Mouse (Mus musculus) limb, embryonic 14.5 days (tissue): Measurements from ENCODE around the gene Rpl35. TPM values are rescaled to one million over a fixed set of nuclear protein-coding genes. Genes with fewer than 3 reads are reported as not detected.

Experiments
- ATAC-seq: fragments of 200-750 bp; cut with Nextera tagmentation; 2 replicates; pipeline ENCODE4 v1.8.0; 2017; ENCODE audit warnings: low read depth, moderate number of reproducible peaks, moderate TSS enrichment; ENCODE audit not compliant: low FRiP score
- DNase-seq: peaks from one replicate; pipeline ENCODE4 v3.0.0-alpha.2; 2015; ENCODE audit warnings: low spot score
- H3K27ac ChIP-seq: fragments of 300-500 bp; sonication (generic); replicated peaks from 2 replicates; pipeline ENCODE4 v1.5.1; 2014; ENCODE audit warnings: low read depth, mild to moderate bottlenecking, low read length, moderate library complexity, mixed read lengths
- H3K27me3 ChIP-seq: fragments of 300-500 bp; sonication (generic); 2 replicates; pipeline ENCODE4 v1.6.1; 2014; ENCODE audit warnings: low read length, mixed read lengths; ENCODE audit not compliant: control insufficient read depth, insufficient read depth
- H3K36me3 ChIP-seq: fragments of 300-500 bp; sonication (generic); 2 replicates; pipeline ENCODE4 v1.6.1; 2014; ENCODE audit warnings: mild to moderate bottlenecking, low read length, moderate library complexity, mixed read lengths; ENCODE audit not compliant: control insufficient read depth, insufficient read depth
- H3K4me1 ChIP-seq: fragments of 300-500 bp; sonication (generic); 2 replicates; pipeline ENCODE4 v1.6.1; 2014; ENCODE audit warnings: antibody characterized with exemption, low read length, mixed read lengths; ENCODE audit not compliant: control insufficient read depth, insufficient read depth
- H3K4me2 ChIP-seq: fragments of 300-500 bp; sonication (generic); replicated peaks from 2 replicates; pipeline ENCODE4 v1.6.1; 2014; ENCODE audit warnings: low read depth, mild to moderate bottlenecking, low read length, moderate library complexity; ENCODE audit not compliant: severe bottlenecking
- H3K4me3 ChIP-seq: fragments of 300-500 bp; sonication (generic); replicated peaks from 2 replicates; pipeline ENCODE4 v1.5.1; 2014; ENCODE audit warnings: low read length
- H3K9ac ChIP-seq: fragments of 300-500 bp; sonication (generic); 2 replicates; pipeline ENCODE4 v1.6.1; 2014; ENCODE audit warnings: mild to moderate bottlenecking, low read depth, low read length, moderate library complexity; ENCODE audit not compliant: severe bottlenecking
- H3K9me3 ChIP-seq: fragments of 300-500 bp; sonication (generic); 2 replicates; pipeline ENCODE4 v1.6.1; 2016; ENCODE audit warnings: low read length; ENCODE audit not compliant: control insufficient read depth
- POLR2A ChIP-seq: fragments of 200-500 bp; IDR thresholded peaks from 2 replicates; pipeline ENCODE4 v1.8.0; 2012; ENCODE audit warnings: inconsistent platforms, mild to moderate bottlenecking, moderate library complexity, borderline replicate concordance; ENCODE audit not compliant: insufficient read depth, insufficient read length; ENCODE audit errors: extremely low read depth
- WGBS: fragments of 180-500 bp; shearing (Covaris S2); extraction: QIAGEN DNeasy Blood & Tissue Kit; methylation state at CpG from one replicate; pipeline ENCODE4 v1.1.7; 2014; 5-methylcytosine and 5-hydroxymethylcytosine counted together
- polyA plus RNA-seq, 2 experiments: library from polyadenylated mRNA; depleted of rRNA in 1 of 2; stranded (reverse) in 1 of 2; unstranded in 1 of 2; fragments of >200 nt; fragmentation: Nextera tagmentation in 1 of 2; extraction: Ambion mirVana in 1 of 2; gene quantifications; 2 replicates each; pipeline versions ENCODE4 v1.2.1 to v1.2.3; 2012 to 2014

Rpl35 gene
- polyA plus RNA-seq, 2 experiments: 806 to 1,116 TPM

DNA sequence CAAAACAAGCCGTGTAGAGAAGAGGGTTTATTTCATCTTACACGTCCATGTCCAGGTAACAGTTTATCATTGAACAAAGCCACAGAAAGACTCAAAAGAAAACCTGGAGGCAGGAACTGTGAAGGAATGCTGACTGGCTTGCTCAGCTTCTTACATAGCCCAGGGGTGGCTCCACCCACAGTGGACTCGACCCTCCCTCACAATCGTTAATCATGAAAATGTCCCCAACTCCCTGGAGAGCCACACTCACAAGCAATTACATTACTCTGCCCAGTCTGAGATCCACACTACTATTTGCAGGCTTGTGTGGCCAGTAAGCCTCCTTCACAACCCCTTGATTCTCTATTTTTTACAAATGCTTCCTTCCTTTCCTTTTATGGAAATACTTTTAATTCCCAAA lies 41.2 kb downstream of the Rpl35 start:
- H3K9me3 ChIP-seq: no peaks in the 10 kb centered on the region
- no peaks in the 10 kb centered on the region for H3K27me3 ChIP-seq
- ATAC-seq (no peak), DNase-seq (no peak)
- WGBS: 16% methylated on average over 4 of the region's 4 CpGs
- no peak overlapping the region for H3K4me3 ChIP-seq
- no peak overlapping the region for H3K27ac ChIP-seq
- H3K36me3 ChIP-seq: no peaks in the 10 kb centered on the region
- H3K4me2 ChIP-seq: no peak overlapping the region
- H3K4me1 ChIP-seq: no peaks in the 10 kb centered on the region
- no peak overlapping the region for H3K9ac ChIP-seq
- TF ChIP-seq POLR2A: no peak

DNA sequence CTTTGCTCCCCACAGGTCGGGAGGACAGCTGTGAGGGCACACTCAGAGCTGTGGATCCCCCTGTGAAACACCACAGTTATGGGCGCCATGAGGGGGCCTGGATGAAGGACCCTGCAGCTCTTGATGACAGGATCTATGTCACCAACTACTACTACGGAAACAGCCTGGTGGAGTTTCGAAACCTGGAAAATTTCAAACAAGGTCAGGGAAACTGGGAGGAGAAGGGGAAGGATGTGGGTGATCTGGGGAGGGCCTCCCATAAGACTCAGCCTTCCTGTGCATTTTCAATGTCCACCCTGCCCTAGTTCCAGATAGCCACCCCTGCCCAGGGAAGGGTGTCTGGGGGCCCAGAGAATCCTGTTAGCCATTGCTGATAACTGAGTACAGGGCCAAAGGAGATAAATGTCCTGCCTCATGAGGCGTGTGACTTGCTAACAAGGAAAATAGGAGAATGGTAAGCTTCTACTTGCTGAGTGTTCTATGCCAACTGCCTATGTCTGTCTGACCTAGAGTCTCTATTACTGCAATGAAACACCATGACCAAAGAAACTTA lies 47.7 kb downstream of the Rpl35 start:
- WGBS: 79% methylated on average over 5 of the region's 5 CpGs
- H3K27ac ChIP-seq: no peak overlapping the region
- no peak for ATAC-seq
- no peak overlapping the region for H3K4me2 ChIP-seq
- no peaks in the 10 kb centered on the region for H3K9me3 ChIP-seq
- H3K27me3 ChIP-seq: no peaks in the 10 kb centered on the region
- no peaks in the 10 kb centered on the region for H3K4me1 ChIP-seq
- H3K9ac ChIP-seq: no peak overlapping the region
- H3K4me3 ChIP-seq: no peak overlapping the region
- TF ChIP-seq POLR2A: no peak
- no peak for DNase-seq
- no peaks in the 10 kb centered on the region for H3K36me3 ChIP-seq

DNA sequence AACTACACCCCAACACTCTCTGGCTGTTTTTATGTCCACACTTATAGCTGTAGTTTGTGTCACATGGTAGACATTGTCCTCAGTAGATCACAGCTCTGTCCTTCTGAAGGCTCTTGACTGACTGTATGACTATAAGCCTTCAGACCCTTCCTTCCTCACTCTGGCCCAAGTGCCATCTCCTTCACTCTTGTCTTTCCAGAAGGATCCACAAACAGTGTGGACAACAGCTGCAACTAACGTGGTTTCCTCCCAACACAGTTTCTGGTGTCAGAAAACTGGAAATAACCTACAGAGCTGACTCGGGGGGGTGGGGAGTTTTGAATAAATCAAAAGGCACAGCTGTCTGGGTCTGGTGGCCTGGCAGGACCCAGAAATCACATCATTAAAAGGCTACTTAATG lies 49.4 kb downstream of the Rpl35 start:
- Histone ChIP-seq H3K4me2 (no peak overlapping the region), H3K9ac (no peak overlapping the region), H3K4me3 (no peak overlapping the region), H3K27me3 (no peaks in the 10 kb centered on the region), H3K4me1 (no peaks in the 10 kb centered on the region), H3K36me3 (no peaks in the 10 kb centered on the region), H3K27ac (no peak overlapping the region), H3K9me3 (no peaks in the 10 kb centered on the region)
- 63% methylated on average over 2 of the region's 2 CpGs for WGBS
- ATAC-seq: no peak
- DNase-seq: no peak
- TF ChIP-seq POLR2A: no peak

DNA sequence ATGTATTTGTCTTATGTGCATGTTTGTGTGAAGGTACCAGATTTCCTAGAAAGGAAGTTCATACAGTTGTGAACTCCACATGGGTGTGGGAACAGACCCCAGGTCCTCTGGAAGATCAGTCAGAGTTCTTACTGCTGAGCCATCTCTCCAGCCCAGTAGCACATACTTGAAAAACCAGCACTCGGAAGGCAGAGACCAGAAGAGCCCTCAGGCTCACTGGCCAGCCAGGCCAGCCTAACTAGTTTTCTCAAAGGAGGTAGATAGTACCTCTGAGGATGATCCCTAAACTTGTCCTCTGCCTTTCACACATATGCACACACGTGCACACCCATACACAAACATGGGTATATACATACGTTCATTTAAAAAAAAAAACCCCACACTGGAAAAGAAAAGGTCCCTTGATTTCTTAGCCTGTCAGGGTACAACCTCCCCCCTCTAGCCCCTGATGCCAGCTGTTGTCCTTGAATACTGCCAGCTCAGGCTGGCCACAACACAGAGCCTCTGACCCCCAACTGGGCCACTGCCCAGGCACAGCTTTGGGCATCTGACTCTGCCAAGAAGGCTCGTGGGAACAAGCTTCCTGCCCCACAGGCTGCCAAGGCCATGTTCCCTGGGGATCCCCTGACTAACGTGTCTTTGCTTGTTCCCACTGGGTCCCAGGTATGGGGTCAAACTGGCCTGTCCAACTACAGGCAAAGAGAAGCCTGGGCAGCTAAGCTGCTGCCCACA lies 52.1 kb downstream of the Rpl35 start:
- Histone ChIP-seq H3K4me1 (no peaks in the 10 kb centered on the region), H3K4me3 (no peak overlapping the region), H3K36me3 (no peaks in the 10 kb centered on the region), H3K4me2 (no peak overlapping the region), H3K9ac (no peak overlapping the region), H3K27ac (no peak overlapping the region), H3K27me3 (no peaks in the 10 kb centered on the region), H3K9me3 (no peaks in the 10 kb centered on the region)
- 70% methylated on average over 5 of the region's 5 CpGs for WGBS
- DNase-seq (no peak), ATAC-seq (no peak)
- no peak for TF ChIP-seq POLR2A

Other genes with a start within 250 kb of the Rpl35 start
- 2.4 and 2.7 TPM in 2 replicates for gene Nr6a1, start 77.9 kb downstream of the Rpl35 start, polyA plus RNA-seq (2012; rRNA removed)
- gene Nr6a1, start 77.9 kb downstream of the Rpl35 start, polyA plus RNA-seq (2014; fragmentation: Nextera tagmentation; extraction: Ambion mirVana): 1.2 and 2.3 TPM in 2 replicates
- 7.6 and 8.1 TPM in 2 replicates for gene Olfml2a, start 73.6 kb downstream of the Rpl35 start, polyA plus RNA-seq (2012; rRNA removed)
- gene Olfml2a, start 73.6 kb downstream of the Rpl35 start, polyA plus RNA-seq (2014; fragmentation: Nextera tagmentation; extraction: Ambion mirVana): 7.8 and 8.9 TPM in 2 replicates
- 0.58 and 0.98 TPM in 2 replicates for gene Wdr38, start 8.1 kb downstream of the Rpl35 start, polyA plus RNA-seq (2012; rRNA removed)
- 1.3 TPM in 2 replicates for gene Wdr38, start 8.1 kb downstream of the Rpl35 start, polyA plus RNA-seq (2014; fragmentation: Nextera tagmentation; extraction: Ambion mirVana)
- gene Arpc5l, start 276 bp downstream of the Rpl35 start, polyA plus RNA-seq (2012; rRNA removed): 49.8 and 61.7 TPM in 2 replicates
- 116 and 122 TPM in 2 replicates for gene Arpc5l, start 276 bp downstream of the Rpl35 start, polyA plus RNA-seq (2014; fragmentation: Nextera tagmentation; extraction: Ambion mirVana)
- gene Golga1, start 59.9 kb upstream of the Rpl35 start, polyA plus RNA-seq (2012; rRNA removed): 36.7 and 37.9 TPM in 2 replicates
- gene Golga1, start 59.9 kb upstream of the Rpl35 start, polyA plus RNA-seq (2014; fragmentation: Nextera tagmentation; extraction: Ambion mirVana): 30.9 and 32.3 TPM in 2 replicates
- 14.7 and 15.3 TPM in 2 replicates for gene Scai, start 185.1 kb upstream of the Rpl35 start, polyA plus RNA-seq (2012; rRNA removed)
- gene Scai, start 185.1 kb upstream of the Rpl35 start, polyA plus RNA-seq (2014; fragmentation: Nextera tagmentation; extraction: Ambion mirVana): 12.1 and 13.4 TPM in 2 replicates
- 50.3 and 50.4 TPM in 2 replicates for gene Ppp6c, start 220.8 kb upstream of the Rpl35 start, polyA plus RNA-seq (2012; rRNA removed)
- gene Ppp6c, start 220.8 kb upstream of the Rpl35 start, polyA plus RNA-seq (2014; fragmentation: Nextera tagmentation; extraction: Ambion mirVana): 74.4 and 80.4 TPM in 2 replicates